ENCODE assay signal across 11 mouse cellular contexts in genomic region chr3:58679996-58680395, GRCm38 (mm10). TPM values are rescaled to one million over a fixed set of nuclear protein-coding genes. Genes with fewer than 3 reads are reported as not detected.
DNase-seq lines count a peak whose midpoint lies in the region; ATAC-seq and TF ChIP-seq lines count a peak whose summit lies in the region.
"Had no signal": no experiment of that assay in that cellular context is flagged by ENCODE, and none has a peak within 500 bp of the region (broad histone marks: within the 10 kb centered on the region; RNA-seq: fewer than 3 reads in every experiment).

No protein-coding gene starts in this region.

- WGBS in hindbrain, postnatal 0 days: 35% methylated on average over 4 of the region's 4 CpGs
- 47% methylated on average over 4 of the region's 4 CpGs for WGBS in hindbrain, embryonic 13.5 days
- WGBS in midbrain, embryonic 16.5 days: 61% methylated on average over 4 of the region's 4 CpGs
- 73% methylated on average over 4 of the region's 4 CpGs for WGBS in midbrain, embryonic 11.5 days
- 13% methylated on average over 4 of the region's 4 CpGs for WGBS in neural tube, embryonic 14.5 days

- H3K27me3 ChIP-seq in hindbrain, postnatal 0 days (ENCODE audit: insufficient read depth, low read length): no peaks in the 10 kb centered on the region
- no peaks in the 10 kb centered on the region for H3K27me3 ChIP-seq in hindbrain, embryonic 13.5 days
- no peaks in the 10 kb centered on the region for H3K27me3 ChIP-seq in midbrain, embryonic 16.5 days (ENCODE audit: control insufficient read depth, insufficient read depth, low read depth, low read length)
- no peaks in the 10 kb centered on the region for H3K27me3 ChIP-seq in midbrain, embryonic 11.5 days (ENCODE audit: control insufficient read depth, insufficient read depth, low read length)
- no peaks in the 10 kb centered on the region for H3K27me3 ChIP-seq in neural tube, embryonic 14.5 days (ENCODE audit: control insufficient read depth, insufficient read depth, low read length)
- H3K27me3 ChIP-seq: lung, embryonic 15.5 days had no signal

- 0 out of 2 replicates have a peak, but pooled peaks have one; percentile 17 for ATAC-seq in frontal cortex, adult (ENCODE audit: low TSS enrichment)
- ATAC-seq in hindbrain, postnatal 0 days: no peak
- ATAC-seq in hindbrain, embryonic 13.5 days (ENCODE audit: low FRiP score): no peak
- no peak for ATAC-seq in midbrain, embryonic 16.5 days
- no peak for ATAC-seq in midbrain, embryonic 11.5 days (ENCODE audit: low FRiP score)
- ATAC-seq in neural tube, embryonic 14.5 days (ENCODE audit: low read depth): 0 out of 2 replicates have a peak, but pooled peaks have one; percentile 37

- H3K27ac ChIP-seq in hindbrain, postnatal 0 days: no peak overlapping the region
- H3K27ac ChIP-seq in hindbrain, embryonic 13.5 days: no peak overlapping the region
- H3K27ac ChIP-seq in midbrain, embryonic 16.5 days (ENCODE audit: low read length): no peak overlapping the region
- H3K27ac ChIP-seq in midbrain, embryonic 11.5 days (ENCODE audit: low read depth, low read length): no peak overlapping the region
- no peak overlapping the region for H3K27ac ChIP-seq in neural tube, embryonic 14.5 days (ENCODE audit: low read depth, low read length)
- H3K27ac ChIP-seq: lung, embryonic 15.5 days had no signal

- H3K9ac ChIP-seq in hindbrain, postnatal 0 days (replicated peaks; ENCODE audit: low read length): no peak overlapping the region
- no peak overlapping the region for H3K9ac ChIP-seq in hindbrain, embryonic 13.5 days
- peak overlapping the region; percentile 17; the same call in 1 of the 2 replicates for H3K9ac ChIP-seq in midbrain, embryonic 16.5 days (ENCODE audit: low read depth, low read length)
- H3K9ac ChIP-seq in midbrain, embryonic 11.5 days (ENCODE audit: low read length): no peak overlapping the region
- H3K9ac ChIP-seq in neural tube, embryonic 14.5 days (replicated peaks; ENCODE audit: low read depth, low read length): no peak overlapping the region; the same call in 1 of the 2 replicates
- H3K9ac ChIP-seq: lung, embryonic 15.5 days had no signal

- H3K4me3 ChIP-seq in hindbrain, postnatal 0 days (ENCODE audit: low read length): no peak overlapping the region
- no peak overlapping the region for H3K4me3 ChIP-seq in hindbrain, embryonic 13.5 days
- H3K4me3 ChIP-seq in midbrain, embryonic 16.5 days (ENCODE audit: low read depth, low read length): no peak overlapping the region
- no peak overlapping the region for H3K4me3 ChIP-seq in midbrain, embryonic 11.5 days (ENCODE audit: low read depth, low read length)
- no peak overlapping the region for H3K4me3 ChIP-seq in neural tube, embryonic 14.5 days (ENCODE audit: low read depth, low read length)
- H3K4me3 ChIP-seq: lung, embryonic 15.5 days had no signal

- no peak for TF ChIP-seq CTCF in hindbrain, postnatal 0 days (IDR thresholded peaks at IDR 0.05; ENCODE audit: low read depth)

- peaks cover 4% of the 10 kb centered on the region; the same call in 1 of the 2 replicates for H3K36me3 ChIP-seq in hindbrain, postnatal 0 days (ENCODE audit: insufficient read depth, low read length)
- H3K36me3 ChIP-seq in hindbrain, embryonic 13.5 days: peaks cover 12% of the 10 kb centered on the region
- H3K36me3 ChIP-seq in midbrain, embryonic 16.5 days (ENCODE audit: control insufficient read depth, insufficient read depth, low read length): peaks cover 5% of the 10 kb centered on the region; the same call in 1 of the 2 replicates
- no peaks in the 10 kb centered on the region for H3K36me3 ChIP-seq in midbrain, embryonic 11.5 days (ENCODE audit: control insufficient read depth, insufficient read depth, low read length)
- H3K36me3 ChIP-seq in neural tube, embryonic 14.5 days (ENCODE audit: control insufficient read depth, insufficient read depth, low read length): no peaks in the 10 kb centered on the region

- H3K4me2 ChIP-seq in hindbrain, postnatal 0 days (ENCODE audit: low read depth, low read length): no peak overlapping the region
- no peak overlapping the region for H3K4me2 ChIP-seq in hindbrain, embryonic 13.5 days
- H3K4me2 ChIP-seq in midbrain, embryonic 16.5 days (ENCODE audit: low read length): no peak overlapping the region
- no peak overlapping the region for H3K4me2 ChIP-seq in midbrain, embryonic 11.5 days
- H3K4me2 ChIP-seq in neural tube, embryonic 14.5 days (ENCODE audit: low read depth, low read length): no peak overlapping the region
- H3K4me2 ChIP-seq: lung, embryonic 15.5 days had no signal

- no peaks in the 10 kb centered on the region for H3K9me3 ChIP-seq in hindbrain, postnatal 0 days (ENCODE audit: low read length)
- no peaks in the 10 kb centered on the region for H3K9me3 ChIP-seq in hindbrain, embryonic 13.5 days
- H3K9me3 ChIP-seq in midbrain, embryonic 16.5 days (replicated peaks; ENCODE audit: control insufficient read depth, low read length, poor library complexity, severe bottlenecking): no peaks in the 10 kb centered on the region
- no peaks in the 10 kb centered on the region for H3K9me3 ChIP-seq in midbrain, embryonic 11.5 days (ENCODE audit: control insufficient read depth, low read length)
- H3K9me3 ChIP-seq in neural tube, embryonic 14.5 days (ENCODE audit: control insufficient read depth, low read length): no peaks in the 10 kb centered on the region
- H3K9me3 ChIP-seq: lung, embryonic 15.5 days had no signal

- H3K4me1 ChIP-seq in hindbrain, postnatal 0 days (ENCODE audit: insufficient read depth, low read length): 0 out of 2 replicates have a peak, but pooled peaks cover 13% of the 10 kb centered on the region
- peaks cover 37% of the 10 kb centered on the region for H3K4me1 ChIP-seq in hindbrain, embryonic 13.5 days (replicated peaks)
- peaks cover 9% of the 10 kb centered on the region for H3K4me1 ChIP-seq in midbrain, embryonic 16.5 days (ENCODE audit: control insufficient read depth, insufficient read depth, low read length)
- H3K4me1 ChIP-seq in midbrain, embryonic 11.5 days (ENCODE audit: control insufficient read depth, insufficient read depth, low read length): peaks cover 2% of the 10 kb centered on the region; the same call in 1 of the 2 replicates
- peaks cover 12% of the 10 kb centered on the region for H3K4me1 ChIP-seq in neural tube, embryonic 14.5 days (ENCODE audit: control insufficient read depth, insufficient read depth, low read length)

- no peak for DNase-seq in frontal cortex, postnatal 25 days (ENCODE audit: low spot score in 2 of 2)
- peak; percentile 15 for DNase-seq in hindbrain, postnatal 0 days (ENCODE audit: low spot score)
- no peak for DNase-seq in midbrain, embryonic 11.5 days (ENCODE audit: low spot score, missing footprints)
- DNase-seq in layer of hippocampus, postnatal 14 days (ENCODE audit: low spot score in 2 of 2): no peak
- DNase-seq: right cerebral cortex, adult 18-20 months had no signal

RNA-seq across cellular contexts. Expression of gene Siah2, which starts 12.2 kb away (rescaled TPM):
- total RNA-seq in hindbrain, postnatal 0 days (2014; rRNA removed): 22.5 and 29.4 TPM in 2 replicates
- polyA plus RNA-seq in hindbrain, postnatal 0 days (2015; fragmentation: Nextera tagmentation; extraction: Ambion mirVana): 11.9 and 13.4 TPM in 2 replicates
- 8.1 and 8.3 TPM in 2 replicates for polyA plus RNA-seq in hindbrain, embryonic 13.5 days (2015; fragmentation: Nextera tagmentation; extraction: Ambion mirVana)
- polyA plus RNA-seq in midbrain, embryonic 16.5 days (2015; fragmentation: Nextera tagmentation; extraction: Ambion mirVana): 8.9 and 10.7 TPM in 2 replicates
- 3.7 and 4.0 TPM in 2 replicates for polyA plus RNA-seq in midbrain, embryonic 11.5 days (2014; fragmentation: Nextera tagmentation; extraction: Ambion mirVana)
- polyA plus RNA-seq in neural tube, embryonic 14.5 days (2014; fragmentation: Nextera tagmentation; extraction: Ambion mirVana): 12.1 and 14.3 TPM in 2 replicates
- total RNA-seq in layer of hippocampus, postnatal 14 days (2021): 10 to 100 TPM; 18.8 to 20.2 TPM

RNA-seq across cellular contexts. Expression of gene Erich6, which starts 43.0 kb away (rescaled TPM):
- total RNA-seq in hindbrain, postnatal 0 days (2014; rRNA removed): 0.18 TPM in 1 of 2 replicates, not detected in the other
- 0.42 and 0.44 TPM in 2 replicates for polyA plus RNA-seq in hindbrain, postnatal 0 days (2015; fragmentation: Nextera tagmentation; extraction: Ambion mirVana)
- polyA plus RNA-seq in hindbrain, embryonic 13.5 days (2015; fragmentation: Nextera tagmentation; extraction: Ambion mirVana): 0.12 and 0.14 TPM in 2 replicates
- polyA plus RNA-seq in midbrain, embryonic 16.5 days (2015; fragmentation: Nextera tagmentation; extraction: Ambion mirVana): 0.19 and 0.26 TPM in 2 replicates
- polyA plus RNA-seq in midbrain, embryonic 11.5 days (2014; fragmentation: Nextera tagmentation; extraction: Ambion mirVana): 0.08 TPM in 1 of 2 replicates, not detected in the other
- 0.23 and 0.29 TPM in 2 replicates for polyA plus RNA-seq in neural tube, embryonic 14.5 days (2014; fragmentation: Nextera tagmentation; extraction: Ambion mirVana)
- 1 to 10 TPM in 1 of 2 experiments, under 1 TPM in 1; 0.58 to 1.5 TPM for total RNA-seq in layer of hippocampus, postnatal 14 days (2021)
- polyA plus RNA-seq: adrenal gland, adult 2 months; lung, embryonic 15.5 days had no signal

Comparison
In these comparisons a context has a peak if more than half of its experiments do, and no peak if none do; other contexts are left out.
1. ATAC-seq: peak in frontal cortex, adult (single experiment) and neural tube, embryonic 14.5 days (single experiment); none in hindbrain, postnatal 0 days (single experiment), hindbrain, embryonic 13.5 days (single experiment), midbrain, embryonic 16.5 days (single experiment) and midbrain, embryonic 11.5 days (single experiment).